Mouse (Mus musculus): ENCODE data around the gene Kctd8. TPM values are rescaled to one million over a fixed set of nuclear protein-coding genes. Genes with fewer than 3 reads are reported as not detected.

Gene Kctd8
- polyA plus RNA-seq, 1 experiment: 25.7 TPM

DNA sequence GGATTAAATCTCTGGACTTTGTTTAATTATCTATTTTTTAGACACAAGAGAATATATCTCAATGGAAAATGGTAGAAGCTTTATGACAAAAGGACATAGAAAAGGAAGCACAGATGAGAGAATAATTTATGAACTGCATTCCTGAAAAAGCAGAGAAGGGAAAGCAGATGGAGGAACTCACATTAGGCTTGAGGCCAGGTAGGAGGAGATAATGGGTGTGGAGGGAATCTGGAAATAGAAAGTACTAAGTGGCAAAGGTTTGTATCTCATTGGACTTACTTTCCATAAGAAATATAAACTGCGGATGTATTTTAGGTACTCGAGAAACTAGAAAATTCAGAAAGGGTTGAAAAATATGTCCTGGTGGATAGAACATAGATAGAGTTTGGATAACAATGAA lies 114.3 kb downstream of the Kctd8 start:
- DNase-seq: peak in 1 of 2 experiments; percentile 74
- Histone ChIP-seq H3K27me3 (ENCODE audit: control insufficient read depth, insufficient read depth, low read length) (no peaks in the 10 kb centered on the region), H3K4me1 (ENCODE audit: control insufficient read depth, insufficient read depth, low read length) (peaks cover 7% of the 10 kb centered on the region), H3K4me3 (replicated peaks; ENCODE audit: insufficient read depth, low read depth, low read length) (no peak overlapping the region), H3K27ac (ENCODE audit: insufficient read depth, low read length) (no peak overlapping the region)
- WGBS: 69% methylated on average over 2 of the region's 2 CpGs
- TF ChIP-seq CTCF (IDR thresholded peaks at IDR 0.05; ENCODE audit: borderline replicate concordance, insufficient read depth, low read depth, low read length) (no peak), POLR2A (IDR thresholded peaks at IDR 0.05; ENCODE audit: borderline replicate concordance, insufficient read depth, low read length) (no peak)

DNA sequence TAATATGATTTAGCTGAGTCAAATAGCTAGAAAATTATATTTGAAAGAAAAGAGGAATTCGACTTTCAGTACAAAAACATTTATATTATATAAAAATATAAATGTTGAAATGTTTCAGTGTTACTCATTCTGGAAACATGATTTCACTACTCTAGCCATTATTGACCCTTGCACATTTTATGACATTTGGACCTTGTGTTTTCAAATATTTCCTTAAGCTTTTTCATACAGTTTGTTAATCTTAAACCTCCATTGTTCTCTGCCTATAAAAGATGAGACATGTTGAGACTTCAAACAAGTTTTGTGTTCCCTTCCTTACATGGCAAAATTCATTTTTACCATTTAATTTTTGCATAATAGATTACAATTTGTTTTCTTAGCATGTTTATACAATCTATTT lies 118.9 kb downstream of the Kctd8 start:
- Histone ChIP-seq H3K27me3 (ENCODE audit: control insufficient read depth, insufficient read depth, low read length) (no peaks in the 10 kb centered on the region), H3K4me3 (replicated peaks; ENCODE audit: insufficient read depth, low read depth, low read length) (no peak overlapping the region), H3K4me1 (ENCODE audit: control insufficient read depth, insufficient read depth, low read length) (no peaks in the 10 kb centered on the region), H3K27ac (ENCODE audit: insufficient read depth, low read length) (no peak overlapping the region)
- TF ChIP-seq POLR2A (IDR thresholded peaks at IDR 0.05; ENCODE audit: borderline replicate concordance, insufficient read depth, low read length): no peak
- TF ChIP-seq CTCF (IDR thresholded peaks at IDR 0.05; ENCODE audit: borderline replicate concordance, insufficient read depth, low read depth, low read length): no peak
- DNase-seq: no peak
- 95% methylated on average over 1 of the region's 1 CpGs for WGBS

DNA sequence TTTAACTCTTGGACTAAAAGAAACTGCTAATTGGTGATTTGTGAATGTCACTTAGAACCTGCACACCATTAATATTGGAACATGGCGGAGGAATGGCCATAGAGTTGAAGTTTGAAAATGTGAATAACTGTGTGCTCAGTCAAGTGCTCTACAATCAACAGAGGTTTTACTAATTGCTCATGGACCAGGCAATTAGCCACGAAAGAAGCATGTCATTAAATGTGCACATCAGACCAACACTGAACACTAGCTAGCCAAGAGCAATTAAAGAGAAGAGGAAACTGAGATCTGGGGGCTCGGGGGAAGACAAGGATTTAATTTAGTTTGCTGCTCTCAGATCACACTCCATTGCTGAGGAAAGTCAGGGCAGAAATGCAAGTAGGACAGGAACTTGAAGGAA lies 126.3 kb downstream of the Kctd8 start:
- TF ChIP-seq CTCF (IDR thresholded peaks at IDR 0.05; ENCODE audit: borderline replicate concordance, insufficient read depth, low read depth, low read length) (no peak), POLR2A (IDR thresholded peaks at IDR 0.05; ENCODE audit: borderline replicate concordance, insufficient read depth, low read length) (no peak)
- Histone ChIP-seq H3K27ac (ENCODE audit: insufficient read depth, low read length) (no peak overlapping the region), H3K4me1 (ENCODE audit: control insufficient read depth, insufficient read depth, low read length) (no peaks in the 10 kb centered on the region), H3K27me3 (ENCODE audit: control insufficient read depth, insufficient read depth, low read length) (no peaks in the 10 kb centered on the region), H3K4me3 (replicated peaks; ENCODE audit: insufficient read depth, low read depth, low read length) (no peak overlapping the region)
- WGBS: 78% methylated on average over 3 of the region's 3 CpGs
- no peak for DNase-seq

DNA sequence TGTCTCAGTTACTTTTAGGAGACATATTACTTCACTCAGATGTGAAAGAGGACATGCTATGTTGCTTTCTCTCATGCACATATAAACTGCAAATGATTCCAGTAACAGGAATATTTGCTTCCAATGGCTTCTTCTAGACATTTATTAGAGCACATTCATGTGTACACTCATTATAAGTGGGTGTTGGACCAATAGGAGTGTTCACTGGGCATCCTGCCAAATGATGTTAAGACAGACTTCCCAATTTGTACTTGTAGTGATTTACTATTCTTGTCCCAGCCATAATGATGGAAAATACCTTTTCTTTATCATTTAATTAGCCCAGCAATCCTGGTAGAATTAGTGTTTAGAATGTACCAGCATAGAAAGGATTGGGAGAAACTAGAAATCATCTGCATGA lies 132.1 kb downstream of the Kctd8 start:
- Histone ChIP-seq H3K27ac (ENCODE audit: insufficient read depth, low read length) (no peak overlapping the region), H3K27me3 (ENCODE audit: control insufficient read depth, insufficient read depth, low read length) (no peaks in the 10 kb centered on the region), H3K4me1 (ENCODE audit: control insufficient read depth, insufficient read depth, low read length) (peaks cover 8% of the 10 kb centered on the region; the same call in 1 of the 2 replicates), H3K4me3 (replicated peaks; ENCODE audit: insufficient read depth, low read depth, low read length) (no peak overlapping the region)
- no peak for TF ChIP-seq POLR2A (IDR thresholded peaks at IDR 0.05; ENCODE audit: borderline replicate concordance, insufficient read depth, low read length)
- no peak for TF ChIP-seq CTCF (IDR thresholded peaks at IDR 0.05; ENCODE audit: borderline replicate concordance, insufficient read depth, low read depth, low read length)
- DNase-seq: peak in 1 of 2 experiments; percentile 30

DNA sequence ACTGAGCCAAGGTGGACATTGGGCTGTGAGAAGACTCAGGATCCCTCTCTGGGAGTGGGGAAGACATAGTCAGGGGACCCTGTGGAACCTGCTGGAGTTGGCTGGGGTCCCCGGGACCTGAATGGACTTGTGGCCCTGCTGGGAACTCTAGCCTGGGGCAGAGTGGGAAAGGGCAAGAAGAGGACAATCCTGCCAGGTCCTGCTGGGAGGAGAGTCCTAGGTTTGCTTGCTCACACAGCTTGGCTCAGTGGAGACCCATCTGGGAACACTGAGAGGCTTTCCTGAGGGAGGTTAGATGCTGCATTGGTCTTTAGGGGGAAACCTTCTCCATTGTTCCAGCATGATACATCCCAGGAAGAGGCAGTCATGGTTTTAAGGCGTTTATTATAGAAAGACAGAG lies 133.8 kb downstream of the Kctd8 start:
- Histone ChIP-seq H3K27ac (ENCODE audit: insufficient read depth, low read length) (0 out of 2 replicates have a peak overlapping the region, but pooled peaks have one; percentile 50), H3K4me3 (replicated peaks; ENCODE audit: insufficient read depth, low read depth, low read length) (no peak overlapping the region), H3K27me3 (ENCODE audit: control insufficient read depth, insufficient read depth, low read length) (no peaks in the 10 kb centered on the region), H3K4me1 (ENCODE audit: control insufficient read depth, insufficient read depth, low read length) (peaks cover 8% of the 10 kb centered on the region; the same call in 1 of the 2 replicates)
- no peak for TF ChIP-seq POLR2A (IDR thresholded peaks at IDR 0.05; ENCODE audit: borderline replicate concordance, insufficient read depth, low read length)
- TF ChIP-seq CTCF (IDR thresholded peaks at IDR 0.05; ENCODE audit: borderline replicate concordance, insufficient read depth, low read depth, low read length): peak; percentile 7; the same call in 1 of the 2 replicates
- peak; percentile 50 to 64 for DNase-seq
- WGBS: 14% methylated on average over 2 of the region's 2 CpGs

DNA sequence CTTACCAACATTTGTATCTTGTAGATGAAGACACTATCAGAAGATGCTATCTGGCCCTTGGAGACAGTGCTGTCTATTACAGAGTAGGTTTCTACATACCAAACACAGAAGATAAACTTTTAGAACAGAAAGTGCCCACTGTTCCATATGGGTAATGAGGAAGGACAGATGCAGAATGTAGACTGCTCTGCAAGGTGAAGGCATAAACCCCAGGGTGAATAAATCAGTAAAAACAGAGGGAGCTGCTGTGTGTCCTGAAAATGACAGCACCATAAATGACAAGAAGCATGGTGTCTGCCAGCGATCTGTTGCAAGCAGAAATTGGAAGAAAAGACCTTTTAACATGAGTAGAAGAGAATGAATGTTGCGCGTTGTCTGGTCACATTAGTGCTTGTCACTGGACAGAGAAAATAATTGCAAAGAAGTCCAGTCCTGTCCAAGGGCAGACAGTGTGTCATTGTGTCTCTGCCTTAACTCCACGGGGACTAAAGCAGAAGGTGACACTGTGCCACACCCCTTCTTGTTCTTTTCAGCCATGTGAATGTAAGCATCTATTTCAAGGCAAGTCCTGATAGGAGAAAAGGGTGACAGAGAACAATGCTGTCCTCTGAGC lies 181.5 kb downstream of the Kctd8 start:
- no peak overlapping the region for H3K27ac ChIP-seq (ENCODE audit: insufficient read depth, low read length)
- no peaks in the 10 kb centered on the region; the same call in 1 of the 2 replicates for H3K4me1 ChIP-seq (ENCODE audit: control insufficient read depth, insufficient read depth, low read length)
- 35% methylated on average over 4 of the region's 4 CpGs for WGBS
- TF ChIP-seq POLR2A (IDR thresholded peaks at IDR 0.05; ENCODE audit: borderline replicate concordance, insufficient read depth, low read length): no peak
- no peak for TF ChIP-seq CTCF (IDR thresholded peaks at IDR 0.05; ENCODE audit: borderline replicate concordance, insufficient read depth, low read depth, low read length)
- no peaks in the 10 kb centered on the region for H3K27me3 ChIP-seq (ENCODE audit: control insufficient read depth, insufficient read depth, low read length)
- DNase-seq: no peak
- no peak overlapping the region for H3K4me3 ChIP-seq (replicated peaks; ENCODE audit: insufficient read depth, low read depth, low read length)

DNA sequence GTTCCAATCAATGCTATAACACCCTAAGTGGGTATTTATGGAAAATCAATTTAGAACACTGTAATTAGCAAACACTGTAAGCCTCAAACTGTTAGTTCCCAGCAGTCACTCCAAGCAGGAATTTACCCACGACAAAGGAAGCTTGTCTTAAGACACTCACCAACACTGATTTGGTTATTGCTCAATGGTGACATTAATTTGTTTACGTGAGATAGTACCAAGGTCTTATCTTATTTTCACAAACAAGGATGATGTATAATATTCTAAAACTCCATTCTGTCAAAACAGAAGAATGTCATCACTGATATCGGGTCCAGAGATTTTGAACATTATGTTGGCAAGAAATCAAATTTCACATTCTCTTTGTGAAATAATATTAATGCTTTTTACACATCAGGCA lies 185.0 kb downstream of the Kctd8 start:
- H3K4me1 ChIP-seq (ENCODE audit: control insufficient read depth, insufficient read depth, low read length): no peaks in the 10 kb centered on the region; the same call in 1 of the 2 replicates
- H3K4me3 ChIP-seq (replicated peaks; ENCODE audit: insufficient read depth, low read depth, low read length): no peak overlapping the region
- DNase-seq: no peak
- 75% methylated on average over 3 of the region's 3 CpGs for WGBS
- H3K27ac ChIP-seq (ENCODE audit: insufficient read depth, low read length): no peak overlapping the region
- H3K27me3 ChIP-seq (ENCODE audit: control insufficient read depth, insufficient read depth, low read length): no peaks in the 10 kb centered on the region
- TF ChIP-seq POLR2A (IDR thresholded peaks at IDR 0.05; ENCODE audit: borderline replicate concordance, insufficient read depth, low read length) (no peak), CTCF (IDR thresholded peaks at IDR 0.05; ENCODE audit: borderline replicate concordance, insufficient read depth, low read depth, low read length) (no peak)

DNA sequence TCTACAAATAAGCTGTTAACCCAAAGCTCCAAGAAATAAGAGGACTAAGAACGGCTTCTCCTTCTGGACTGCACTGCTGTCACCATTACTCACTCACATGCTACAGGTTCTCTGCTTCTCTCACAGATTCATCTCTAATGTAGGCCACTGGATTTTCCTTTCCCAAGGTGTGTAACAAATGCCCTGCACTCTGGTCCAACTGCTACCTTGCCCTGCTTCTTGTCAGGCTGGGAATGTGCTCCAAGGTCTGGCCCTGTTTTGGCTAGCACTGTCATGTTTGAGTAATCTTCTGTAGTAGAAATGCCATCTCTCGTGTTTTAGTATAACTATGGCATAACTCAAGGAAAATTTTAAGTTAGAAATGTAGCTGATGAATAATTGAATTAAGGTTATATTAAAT lies 195.7 kb downstream of the Kctd8 start:
- Histone ChIP-seq H3K27me3 (ENCODE audit: control insufficient read depth, insufficient read depth, low read length) (no peaks in the 10 kb centered on the region), H3K4me1 (ENCODE audit: control insufficient read depth, insufficient read depth, low read length) (no peaks in the 10 kb centered on the region), H3K4me3 (replicated peaks; ENCODE audit: insufficient read depth, low read depth, low read length) (no peak overlapping the region), H3K27ac (ENCODE audit: insufficient read depth, low read length) (no peak overlapping the region)
- peak in 1 of 2 experiments; percentile 53 for DNase-seq
- TF ChIP-seq POLR2A (IDR thresholded peaks at IDR 0.05; ENCODE audit: borderline replicate concordance, insufficient read depth, low read length): no peak
- no peak for TF ChIP-seq CTCF (IDR thresholded peaks at IDR 0.05; ENCODE audit: borderline replicate concordance, insufficient read depth, low read depth, low read length)
- WGBS: 32% methylated on average over 2 of the region's 2 CpGs
